Mouse (Mus musculus) heart, embryonic 16.5 days (tissue): ENCODE data around the gene Gm10715. TPM values are rescaled to one million over a fixed set of nuclear protein-coding genes. Genes with fewer than 3 reads are reported as not detected.
A peak's percentile ranks its signal among the peaks of the same experiment; 100 is the strongest.
"Not testable (repeated sequence)": the region's sequence is repeated elsewhere in the genome, so short reads cannot be mapped to it uniquely, and the experiment has no call there.

ENCODE experiments used
- ATAC-seq: fragments of 200-750 bp; cut with Nextera tagmentation; replicated peaks from 2 replicates; pipeline ENCODE4 v1.8.0; 2017; ENCODE audit warnings: moderate number of reproducible peaks; ENCODE audit not compliant: insufficient read depth, low FRiP score; ENCODE audit errors: extremely low read depth
- H3K27ac ChIP-seq: fragments of 300-500 bp; sonication (generic); 2 replicates; pipeline ENCODE4 v1.5.1; 2014; ENCODE audit warnings: mild to moderate bottlenecking, low read length, control low read depth, moderate library complexity
- H3K27me3 ChIP-seq: fragments of 300-500 bp; sonication (generic); 2 replicates; pipeline ENCODE4 v1.6.1; 2014; ENCODE audit warnings: low read length, mixed read lengths; ENCODE audit not compliant: control insufficient read depth, insufficient read depth
- H3K36me3 ChIP-seq: fragments of 300-500 bp; sonication (generic); 2 replicates; pipeline ENCODE4 v1.6.1; 2014; ENCODE audit not compliant: control insufficient read depth, insufficient read depth
- H3K4me1 ChIP-seq: fragments of 300-500 bp; sonication (generic); 2 replicates; pipeline ENCODE4 v1.6.1; 2014; ENCODE audit warnings: low read length, mixed read lengths; ENCODE audit not compliant: control insufficient read depth, insufficient read depth
- H3K4me2 ChIP-seq: fragments of 300-500 bp; sonication (generic); 2 replicates; pipeline ENCODE4 v1.6.1; 2014; ENCODE audit warnings: low read depth, mild to moderate bottlenecking, control low read depth, low read length
- H3K4me3 ChIP-seq: fragments of 300-500 bp; sonication (generic); 2 replicates; pipeline ENCODE4 v1.5.1; 2014; ENCODE audit warnings: mild to moderate bottlenecking, control low read depth, low read length
- H3K9ac ChIP-seq: fragments of 300-500 bp; sonication (generic); 2 replicates; pipeline ENCODE4 v1.6.1; 2014; ENCODE audit warnings: low read length, control low read depth
- H3K9me3 ChIP-seq: fragments of 300-500 bp; sonication (generic); replicated peaks from 2 replicates; pipeline ENCODE4 v1.6.1; 2016; ENCODE audit warnings: low read length; ENCODE audit not compliant: control insufficient read depth
- WGBS: fragments of 180-500 bp; shearing (Covaris S2); extraction: QIAGEN DNeasy Blood & Tissue Kit; methylation state at CpG from one replicate; pipeline ENCODE4 v1.1.7; 2014; 5-methylcytosine and 5-hydroxymethylcytosine counted together
- microRNA-seq: library from miRNA; unstranded; fragments of <30 nt; microRNA quantifications from one replicate; pipeline ENCODE4, GENCODE M21; 2017
- polyA plus RNA-seq: library from polyadenylated mRNA; unstranded; fragments of >200 nt; fragmentation: Nextera tagmentation; extraction: Ambion mirVana; gene quantifications from 2 replicates; pipeline ENCODE4 v1.2.1, GENCODE M21; 2015

Gene Gm10715
- polyA plus RNA-seq, 1 experiment from 2014 or later: not detected

- H3K4me1 ChIP-seq, H3K9me3 ChIP-seq, H3K27me3 ChIP-seq, H3K9ac ChIP-seq, H3K4me3 ChIP-seq, H3K4me2 ChIP-seq, H3K36me3 ChIP-seq, H3K27ac ChIP-seq: not testable (repeated sequence)
- 0 out of 2 replicates have a peak, but pooled peaks have one; percentile 21 for ATAC-seq
- WGBS: 57% methylated on average over 2 of the region's 10 CpGs
These were observed 5.9 kb upstream of the Gm10715 start for GRCm38 (mm10) chr9:3030677-3031318.

GRCm38 (mm10) chr9:3034299-3034698 lies 2.4 kb upstream of the Gm10715 start, which contains the start of gene Gm17535:
Gene Gm17535 (plus strand): TSS chr9:3034599.
- not testable (repeated sequence) for H3K36me3 ChIP-seq, H3K27me3 ChIP-seq, H3K4me2 ChIP-seq, H3K4me3 ChIP-seq, H3K4me1 ChIP-seq, H3K9ac ChIP-seq, H3K9me3 ChIP-seq, H3K27ac ChIP-seq, ATAC-seq
- WGBS: no CpG with 5 or more reads among the region's 8 CpGs

- 60% methylated on average over 4 of the region's 4 CpGs for WGBS
- not testable (repeated sequence) for H3K4me3 ChIP-seq, ATAC-seq, H3K27ac ChIP-seq, H3K36me3 ChIP-seq, H3K4me2 ChIP-seq, H3K9ac ChIP-seq, H3K27me3 ChIP-seq, H3K9me3 ChIP-seq, H3K4me1 ChIP-seq
These were observed 1.5 kb downstream of the Gm10715 start for GRCm38 (mm10) chr9:3038161-3038560.

Small RNA genes within 50 kb of the gene (microRNA-seq; reads per million reads assigned to microRNA genes)
- not detected for gene Mir101c

Other genes starting within 250 kb of the Gm10715 start
- gene Gm10722, start 36.0 kb upstream of the Gm10715 start, polyA plus RNA-seq: not detected in 2 replicates
- 0.38 TPM in 1 of 2 replicates, not detected in the other for gene Gm11168, start 33.5 kb upstream of the Gm10715 start, polyA plus RNA-seq
- gene Gm10721, start 23.7 kb upstream of the Gm10715 start, polyA plus RNA-seq: 0.79 TPM in 1 of 2 replicates, not detected in the other
- 0.24 TPM in 1 of 2 replicates, not detected in the other for gene Gm10720, start 21.2 kb upstream of the Gm10715 start, polyA plus RNA-seq
- 1.2 TPM in 1 of 2 replicates, not detected in the other for gene Gm10719, start 19.5 kb upstream of the Gm10715 start, polyA plus RNA-seq
- 2.3 TPM in 1 of 2 replicates, not detected in the other for gene Gm10718, start 13.3 kb upstream of the Gm10715 start, polyA plus RNA-seq
- 0.38 TPM in 1 of 2 replicates, not detected in the other for gene Gm10717, start 11.5 kb upstream of the Gm10715 start, polyA plus RNA-seq
- not detected in 2 replicates for gene Gm17535, start 2.3 kb upstream of the Gm10715 start, polyA plus RNA-seq